Mouse (Mus musculus) retina, postnatal 1 day (tissue): ENCODE measurements around the gene Trappc4.
"Not testable (repeated sequence)": the region's sequence is repeated elsewhere in the genome, so short reads cannot be mapped to it uniquely, and the experiment has no call there.

Source experiments
- DNase-seq: peaks from one replicate; pipeline ENCODE4 v3.0.0-alpha.2; 2012

The Trappc4 gene

GRCm38 (mm10) chr9:44406906-44407751, at the start of gene Trappc4, which contains the start of gene Rps25:
Gene Trappc4, minus strand, starts transcription at chr9:44407600.
Gene Rps25, plus strand, starts transcription at chr9:44407139.
- peak; percentile 98 for DNase-seq

DNA sequence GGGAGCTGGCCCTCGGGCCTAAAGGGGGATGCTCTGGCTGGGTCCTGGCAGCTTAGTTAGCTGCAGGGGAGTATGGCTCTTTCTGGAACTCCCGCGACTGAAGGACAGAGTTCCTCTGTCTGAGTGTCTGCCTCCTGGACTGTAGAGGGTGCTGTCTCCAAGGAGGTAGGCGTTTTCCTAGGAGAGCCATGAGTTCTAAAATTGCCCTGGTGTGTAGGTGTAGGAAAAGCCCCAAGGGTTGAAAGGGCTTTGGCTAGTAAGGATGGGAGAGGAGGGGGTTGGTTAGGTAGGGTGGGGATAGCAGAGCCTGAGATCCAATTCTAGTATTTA, 47.5 kb upstream of the Trappc4 start, which contains the start of gene Upk2:
Gene Upk2 (minus strand): TSS at position 86 of the 330 bp plus-strand sequence.
- no peak for DNase-seq

DNA sequence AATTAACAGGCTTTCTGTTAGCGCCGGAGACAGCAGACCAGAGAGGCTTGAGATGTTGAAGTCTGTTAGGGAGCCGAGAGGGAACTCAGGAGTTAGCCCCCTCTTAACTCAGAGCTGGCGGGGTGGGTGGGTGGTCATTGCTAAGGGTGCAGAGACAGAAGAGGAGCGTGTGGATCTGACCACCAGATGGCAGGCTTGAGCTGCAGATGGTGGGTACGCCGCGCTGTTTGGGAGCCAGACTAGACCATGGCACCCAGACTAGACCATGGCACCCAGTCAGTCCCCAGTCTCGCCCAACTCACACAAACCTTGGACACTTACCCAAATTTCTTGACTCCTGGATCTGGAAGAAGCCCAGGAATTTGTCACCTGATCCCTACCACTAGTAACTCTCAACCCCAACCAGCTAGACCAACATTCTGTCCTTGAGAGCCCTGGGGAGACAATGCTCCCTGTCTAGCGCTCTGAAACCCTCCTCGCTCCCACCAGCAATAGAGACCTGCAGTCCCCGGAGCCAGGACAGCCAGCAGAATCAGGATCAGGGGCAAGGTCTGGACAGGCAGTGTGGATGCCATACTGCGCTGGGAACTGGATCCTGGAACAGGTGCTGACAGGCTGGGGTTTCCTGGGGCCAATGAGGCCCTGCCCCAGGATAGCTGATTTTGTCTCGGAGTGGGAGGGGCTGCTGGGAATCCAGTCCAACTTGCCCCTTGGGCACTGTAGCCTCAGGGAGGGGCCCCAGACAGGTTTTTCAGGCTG, 46.9 kb upstream of the Trappc4 start:
- peak; percentile 89 for DNase-seq

GRCm38 (mm10) chr9:44450387-44450786, 43.0 kb upstream of the Trappc4 start:
- DNase-seq, result peak; percentile 26

DNA sequence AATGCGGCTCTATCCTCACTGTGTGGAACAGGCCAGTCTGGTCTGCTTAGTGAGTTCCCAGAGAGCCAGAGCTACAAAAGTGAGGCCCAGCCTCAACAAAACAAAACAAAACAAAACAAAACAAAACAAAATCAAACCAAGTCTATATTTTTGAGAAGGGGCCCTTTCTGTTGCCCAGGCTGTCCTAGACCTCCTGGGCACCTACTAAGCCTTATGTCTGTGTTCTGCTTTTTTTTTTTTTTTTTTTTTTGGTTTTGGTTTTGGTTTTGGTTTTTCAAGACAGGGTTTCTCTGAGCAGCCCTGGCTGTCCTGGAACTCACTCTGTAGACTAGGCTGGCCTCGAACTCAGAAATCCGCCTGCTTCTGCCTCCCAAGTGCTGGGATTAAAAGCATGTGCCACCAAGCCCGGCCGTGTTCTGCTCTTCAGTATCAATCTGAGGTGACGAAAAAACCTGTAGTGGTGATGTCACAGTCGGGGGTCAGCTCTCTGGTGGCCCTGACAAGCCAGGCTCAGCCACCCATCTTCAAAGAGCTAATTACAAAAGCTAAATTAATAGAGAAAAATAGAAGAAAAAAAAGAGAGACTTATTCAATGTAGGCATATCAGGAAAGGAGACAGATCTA, 37.1 kb upstream of the Trappc4 start:
- DNase-seq, result not testable (repeated sequence)

GRCm38 (mm10) chr9:44440961-44441360, 33.6 kb upstream of the Trappc4 start, which contains the start of gene Foxr1:
Gene Foxr1, minus strand, starts transcription at chr9:44441136.
- DNase-seq, result no peak

- no peak for DNase-seq
These were observed 28.3 kb upstream of the Trappc4 start for GRCm38 (mm10) chr9:44435747-44436146.

GRCm38 (mm10) chr9:44432577-44433185, 25.3 kb upstream of the Trappc4 start:
- no peak for DNase-seq

- DNase-seq, result no peak
These were observed 16.2 kb upstream of the Trappc4 start for GRCm38 (mm10) chr9:44423576-44423975.

DNA sequence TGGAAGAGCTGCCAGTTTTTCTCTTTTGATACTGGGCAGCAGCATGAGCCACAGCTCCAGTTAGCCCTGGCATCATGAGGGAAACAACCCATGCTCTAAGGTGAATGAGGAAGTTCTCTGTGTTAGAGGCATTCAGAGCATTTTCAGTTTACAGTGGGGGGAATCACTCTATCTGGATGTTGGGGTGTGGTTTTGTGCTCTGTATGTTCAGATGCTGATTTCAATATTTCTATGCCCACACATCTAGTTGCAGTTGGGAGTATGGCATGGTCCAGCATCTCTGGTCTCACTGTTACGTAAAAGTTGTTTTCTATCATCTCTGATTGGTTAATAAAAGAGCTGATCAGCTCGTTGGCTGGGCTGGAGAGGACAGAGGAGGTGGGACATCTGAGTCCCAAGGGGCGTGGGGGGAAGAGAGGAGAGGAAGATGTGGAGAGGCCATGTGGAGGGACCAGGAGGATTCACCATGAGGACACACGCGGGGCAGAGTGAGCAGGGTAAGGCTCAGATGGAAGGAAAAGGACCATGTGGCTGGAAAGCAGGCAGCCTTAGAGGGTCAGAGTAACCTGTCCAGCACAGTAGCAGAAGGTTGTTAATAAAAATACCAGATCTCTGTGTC, 13.0 kb upstream of the Trappc4 start:
- no peak for DNase-seq

- not testable (repeated sequence) for DNase-seq
These were observed 12.3 kb upstream of the Trappc4 start for GRCm38 (mm10) chr9:44419730-44420129.

- peak; percentile 44 for DNase-seq
These were observed 11.4 kb upstream of the Trappc4 start, which contains the start of gene Ccdc84 for GRCm38 (mm10) chr9:44418519-44419385. Gene Ccdc84, minus strand, starts transcription at chr9:44418569.

- DNase-seq, result peak; percentile 96
These were observed 10.5 kb upstream of the Trappc4 start for GRCm38 (mm10) chr9:44417892-44418363.

DNA sequence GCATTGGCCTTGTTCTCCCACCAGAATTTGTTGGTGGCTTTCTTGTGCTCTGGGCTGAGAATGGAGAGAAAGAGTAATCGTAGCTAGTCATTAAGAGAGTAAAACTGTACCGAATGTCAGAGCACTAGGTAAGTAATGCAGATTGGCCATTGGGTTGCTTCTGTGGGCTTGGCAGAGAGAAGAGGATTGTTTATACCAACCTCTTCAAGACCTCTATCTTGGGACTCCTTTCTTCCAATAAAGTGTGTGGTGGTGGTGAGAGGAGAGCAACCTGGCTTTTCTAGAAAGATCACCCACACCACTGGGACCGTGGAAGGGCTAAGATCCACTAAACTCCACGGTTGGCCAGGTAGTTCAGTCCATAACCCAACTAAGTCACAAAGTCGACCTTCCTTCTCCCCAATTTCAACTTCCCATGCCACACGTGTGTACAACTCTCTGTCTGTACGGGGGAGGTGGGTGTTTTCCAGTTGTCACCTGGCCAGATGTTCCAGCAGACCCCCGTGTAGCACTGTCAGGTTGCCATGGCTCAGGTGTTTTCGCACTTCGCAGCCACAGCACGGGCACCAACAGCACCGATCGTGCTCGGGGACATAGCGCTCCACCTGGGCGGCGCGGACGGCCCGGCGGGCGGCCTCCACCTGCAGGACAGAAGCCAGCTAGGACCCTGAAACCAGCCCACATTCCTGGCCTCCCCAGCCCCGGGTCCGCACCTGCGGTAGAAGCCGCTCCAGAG, 9.9 kb upstream of the Trappc4 start:
- no peak for DNase-seq

GRCm38 (mm10) chr9:44412781-44413180, 5.4 kb upstream of the Trappc4 start:
- DNase-seq, result no peak

GRCm38 (mm10) chr9:44412306-44412705, 4.9 kb upstream of the Trappc4 start:
- DNase-seq, result no peak

DNA sequence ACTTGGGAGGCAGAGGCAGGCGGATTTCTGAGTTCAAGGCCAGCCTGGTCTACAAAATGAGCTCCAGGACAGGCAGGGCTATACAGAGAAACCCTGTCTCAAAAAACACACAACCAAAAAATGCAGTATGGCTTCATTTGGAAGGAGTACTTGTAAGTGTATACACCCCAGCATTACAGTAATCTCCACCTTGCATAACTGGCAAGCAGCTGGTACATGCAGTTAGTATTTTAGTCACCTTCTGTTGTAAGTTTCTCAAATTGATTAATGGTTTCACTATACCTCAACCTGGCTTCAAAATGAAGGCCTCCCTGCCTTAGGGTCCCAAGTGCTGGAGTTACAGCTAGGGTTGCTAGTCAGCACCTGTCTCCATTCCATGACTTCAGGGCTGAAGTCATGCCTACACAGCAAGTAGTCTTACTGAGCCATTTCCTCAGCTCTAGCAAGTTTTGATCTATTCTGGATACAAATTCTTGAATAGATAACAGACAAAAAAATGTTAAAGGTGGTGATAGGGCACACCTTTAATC, 4.3 kb upstream of the Trappc4 start:
- DNase-seq, result no peak

DNA sequence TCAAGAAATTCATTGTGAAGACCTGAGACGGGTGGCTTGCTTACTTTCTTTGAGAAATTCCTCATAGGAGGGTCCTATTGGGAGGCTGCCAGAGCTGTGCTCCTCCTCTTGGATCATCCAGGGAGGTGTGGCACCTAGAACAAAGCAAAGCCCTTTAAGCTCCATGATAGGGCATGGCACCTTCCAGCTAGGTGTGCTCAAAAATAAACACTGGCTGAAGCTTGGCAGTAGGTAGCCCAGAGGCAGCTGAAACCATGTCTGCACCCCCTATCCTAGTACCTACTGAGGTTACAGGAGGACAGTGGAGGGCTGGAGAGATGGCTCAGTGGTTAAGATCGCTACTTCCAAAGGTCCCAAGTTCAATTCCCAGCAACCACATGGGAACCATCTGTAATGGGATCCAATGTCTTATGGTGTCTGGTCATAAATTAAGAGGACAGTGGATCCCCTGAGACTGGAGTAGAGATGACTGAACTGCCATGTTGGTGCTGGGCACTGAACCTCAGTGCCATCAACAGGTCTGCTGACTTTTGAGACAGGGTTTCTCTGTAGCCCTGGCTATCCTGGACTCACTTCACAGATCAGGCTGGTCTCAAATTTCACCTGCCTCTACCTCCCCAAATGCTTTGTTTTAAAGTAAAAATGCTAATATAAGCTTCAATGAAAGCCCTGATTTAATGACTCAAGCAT, 3.4 kb upstream of the Trappc4 start:
- DNase-seq, result no peak

GRCm38 (mm10) chr9:44408693-44409092, 1.3 kb upstream of the Trappc4 start:
- not testable (repeated sequence) for DNase-seq

DNA sequence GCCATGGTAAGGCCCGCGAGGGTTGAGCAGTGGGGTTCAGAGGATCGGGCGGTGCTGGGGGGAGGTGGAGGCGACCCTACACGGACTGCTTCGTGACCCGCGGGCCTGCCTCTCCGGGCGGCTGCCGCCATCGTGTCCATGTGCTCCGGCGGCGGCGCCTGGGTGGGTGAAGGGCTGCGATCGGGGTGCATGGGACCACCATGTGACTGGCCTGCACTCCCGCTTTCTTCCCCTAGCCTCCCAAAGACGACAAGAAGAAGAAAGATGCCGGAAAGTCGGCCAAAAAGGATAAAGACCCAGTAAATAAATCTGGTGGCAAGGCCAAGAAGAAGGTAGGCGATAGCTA, 325 bp upstream of the Trappc4 start:
- DNase-seq, result no peak
